Mouse (Mus musculus): ENCODE data around the gene Acr.

DNA sequence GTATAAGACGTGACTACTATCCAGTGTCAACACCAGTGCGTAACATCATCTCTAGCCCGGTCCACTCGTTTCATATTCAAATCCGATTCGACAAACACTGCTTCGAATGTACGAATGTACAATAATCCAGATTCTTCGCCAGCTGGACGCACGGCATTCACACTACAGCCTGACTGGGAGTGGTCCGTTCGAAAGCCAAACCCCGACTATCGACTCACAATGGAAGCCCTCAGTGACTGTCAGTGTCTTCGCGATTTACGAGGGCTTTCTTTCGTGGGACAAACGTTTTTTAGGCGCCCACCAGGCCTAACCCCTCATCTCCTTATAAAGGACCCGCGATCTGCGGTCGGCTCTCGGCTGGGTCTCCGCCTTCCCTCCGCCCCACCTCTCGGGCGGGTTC lies 23.2 kb downstream of the Acr start:
- TF ChIP-seq CTCF (IDR thresholded peaks at IDR 0.05; ENCODE audit: control insufficient read depth, insufficient read depth, insufficient replicate concordance, low read depth, low read length) (no peak), POLR2A (IDR thresholded peaks at IDR 0.05; ENCODE audit: control insufficient read depth, low read depth, low read length) (no peak)

Measured in testis, adult 2 months (tissue).